Mouse (Mus musculus): ENCODE data around the gene Habp2. TPM values are rescaled to one million over a fixed set of nuclear protein-coding genes. Genes with fewer than 3 reads are reported as not detected.

Habp2 gene
- 0.09 TPM in 1 of 2 replicates, not detected in the other for polyA plus RNA-seq (2016; fragmentation: Nextera tagmentation; extraction: Ambion mirVana)

DNA sequence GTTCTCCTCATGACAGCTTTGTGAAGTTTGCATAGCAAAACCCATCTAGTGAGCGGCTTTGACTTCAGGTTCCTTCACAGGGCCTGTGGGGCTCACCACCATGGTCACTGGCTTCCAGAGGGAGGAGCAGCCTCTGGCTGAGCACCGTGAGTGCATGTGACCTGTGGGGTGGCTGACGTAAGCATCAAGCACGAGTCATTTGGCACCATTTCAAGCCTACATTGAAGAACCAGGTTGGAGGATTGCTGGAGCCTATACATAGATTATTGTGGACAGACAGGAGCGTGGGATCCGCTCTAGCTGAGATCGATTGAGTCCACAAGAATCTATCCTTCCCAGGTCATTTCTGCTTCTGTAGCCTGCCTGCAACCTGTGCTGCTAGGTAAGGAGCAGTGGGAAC, at the start of gene Habp2:
Gene Habp2, plus strand, starts transcription at position 272 of the 400 bp plus-strand sequence.
- Histone ChIP-seq H3K27ac (no peak within 1 kb of the TSS), H3K4me1 (replicated peaks) (0 out of 2 replicates have a peak, but pooled peaks cover 7% of the 10 kb centered on the region), H3K4me3 (no peak within 1 kb of the TSS), H3K9me3 (no peaks in the 10 kb centered on the region), H3K36me3 (no peaks in the 10 kb centered on the region), H3K27me3 (ENCODE audit: insufficient read depth, poor library complexity, severe bottlenecking) (no peaks in the 10 kb centered on the region)
- 88% methylated on average over 7 of the region's 7 CpGs for WGBS
- no peak for DNase-seq (ENCODE audit: low spot score)

DNA sequence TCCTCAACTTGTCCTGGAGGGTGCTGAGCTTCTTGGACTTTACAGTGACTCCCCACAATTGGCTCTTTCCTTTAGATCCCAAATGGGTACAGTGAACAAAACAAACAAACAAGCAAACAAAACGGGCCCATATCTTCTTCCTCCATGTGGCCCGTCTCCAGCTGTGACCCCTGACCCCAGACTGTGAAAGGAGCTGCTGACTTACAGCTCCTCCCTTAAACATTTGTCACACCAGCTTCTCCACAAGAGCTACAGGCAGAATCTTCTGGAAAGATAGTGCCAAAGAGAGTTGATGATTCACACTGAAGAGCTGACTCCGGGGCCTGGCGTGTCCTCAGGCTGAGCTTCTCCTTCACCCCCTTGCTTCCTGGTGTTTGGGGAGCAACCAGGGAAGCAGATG, 48.4 kb upstream of the Habp2 start:
- H3K36me3 ChIP-seq: no peaks in the 10 kb centered on the region
- DNase-seq (ENCODE audit: low spot score): no peak
- H3K9me3 ChIP-seq: no peaks in the 10 kb centered on the region
- H3K27ac ChIP-seq: no peak overlapping the region
- peaks cover 8% of the 10 kb centered on the region; the same call in 1 of the 2 replicates for H3K4me1 ChIP-seq (replicated peaks)
- H3K4me3 ChIP-seq: no peak overlapping the region
- no peaks in the 10 kb centered on the region for H3K27me3 ChIP-seq (ENCODE audit: insufficient read depth, poor library complexity, severe bottlenecking)
- 61% methylated on average over 4 of the region's 4 CpGs for WGBS

DNA sequence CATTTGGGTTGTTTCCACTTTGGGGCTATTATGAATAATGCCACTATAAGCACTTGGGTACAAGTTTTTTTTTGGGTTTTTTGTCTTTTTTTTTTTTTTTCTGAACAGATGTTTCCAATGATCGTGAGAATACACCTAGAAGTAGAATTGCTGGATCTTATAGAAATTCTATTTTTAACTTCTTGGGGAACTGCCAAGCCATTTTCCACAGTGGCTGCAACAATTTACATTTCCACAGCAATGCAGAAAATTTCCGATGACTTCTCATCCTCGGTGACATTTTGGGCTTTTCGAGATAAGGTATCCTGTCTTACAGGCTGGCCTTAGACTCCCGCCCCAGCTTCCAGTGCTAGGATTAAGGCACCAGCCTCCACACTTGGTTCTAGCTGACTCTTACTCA, 41.7 kb upstream of the Habp2 start:
- no peaks in the 10 kb centered on the region for H3K27me3 ChIP-seq (ENCODE audit: insufficient read depth, poor library complexity, severe bottlenecking)
- no peak for DNase-seq (ENCODE audit: low spot score)
- H3K27ac ChIP-seq: no peak overlapping the region
- H3K9me3 ChIP-seq: no peaks in the 10 kb centered on the region
- no peaks in the 10 kb centered on the region for H3K36me3 ChIP-seq
- no peak overlapping the region for H3K4me3 ChIP-seq
- 93% methylated on average over 5 of the region's 5 CpGs for WGBS
- peaks cover 8% of the 10 kb centered on the region; the same call in 1 of the 2 replicates for H3K4me1 ChIP-seq (replicated peaks)

DNA sequence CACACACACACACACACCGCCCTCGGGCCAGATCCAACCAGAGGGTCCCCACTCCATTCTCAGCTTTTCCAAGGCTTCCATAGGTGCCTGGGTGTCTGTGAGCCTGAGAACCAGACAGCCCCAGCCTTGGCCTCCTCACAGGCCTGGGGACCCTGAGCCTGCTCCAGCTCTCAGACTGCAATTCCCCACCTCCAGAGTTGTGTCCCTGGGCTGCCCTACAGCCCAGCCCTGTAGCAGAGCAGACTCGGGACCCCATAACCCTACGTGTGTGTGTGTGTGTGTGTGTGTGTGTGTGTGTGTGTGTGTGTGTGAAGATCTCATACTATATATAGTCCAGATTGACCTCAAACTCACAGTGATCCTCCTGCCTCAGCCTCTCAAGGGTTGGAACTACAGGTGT, 34.1 kb upstream of the Habp2 start:
- H3K9me3 ChIP-seq: no peaks in the 10 kb centered on the region
- peaks cover 17% of the 10 kb centered on the region for H3K27me3 ChIP-seq (ENCODE audit: insufficient read depth, poor library complexity, severe bottlenecking)
- H3K27ac ChIP-seq: no peak overlapping the region
- H3K4me3 ChIP-seq: no peak overlapping the region
- no peak for DNase-seq (ENCODE audit: low spot score)
- WGBS: 95% methylated on average over 4 of the region's 4 CpGs
- H3K4me1 ChIP-seq (replicated peaks): peaks cover 3% of the 10 kb centered on the region
- no peaks in the 10 kb centered on the region for H3K36me3 ChIP-seq

DNA sequence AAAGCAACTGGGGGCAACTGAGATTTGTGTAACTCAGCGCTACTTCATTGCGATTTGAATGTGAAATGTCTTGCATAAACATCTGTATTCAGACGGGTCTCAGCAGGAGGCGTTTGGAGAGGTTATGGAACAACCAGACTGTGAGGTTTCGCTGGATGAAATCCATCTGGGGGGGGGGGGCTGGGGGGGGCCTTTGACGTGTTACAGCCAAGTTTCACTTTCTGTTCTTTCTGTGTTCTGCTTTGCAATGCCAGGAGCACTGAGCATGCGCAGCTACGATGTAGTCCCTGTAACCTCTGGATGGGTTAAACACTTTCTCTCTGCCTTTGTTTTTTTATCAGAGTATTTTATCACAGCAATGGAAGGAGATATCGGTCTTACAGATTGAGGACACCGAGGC, 33.7 kb upstream of the Habp2 start:
- no peak overlapping the region for H3K4me3 ChIP-seq
- H3K4me1 ChIP-seq (replicated peaks): peaks cover 3% of the 10 kb centered on the region
- no peaks in the 10 kb centered on the region for H3K36me3 ChIP-seq
- no peak overlapping the region for H3K27ac ChIP-seq
- 79% methylated on average over 10 of the region's 10 CpGs for WGBS
- no peaks in the 10 kb centered on the region for H3K9me3 ChIP-seq
- DNase-seq (ENCODE audit: low spot score): no peak
- H3K27me3 ChIP-seq (ENCODE audit: insufficient read depth, poor library complexity, severe bottlenecking): peaks cover 17% of the 10 kb centered on the region

DNA sequence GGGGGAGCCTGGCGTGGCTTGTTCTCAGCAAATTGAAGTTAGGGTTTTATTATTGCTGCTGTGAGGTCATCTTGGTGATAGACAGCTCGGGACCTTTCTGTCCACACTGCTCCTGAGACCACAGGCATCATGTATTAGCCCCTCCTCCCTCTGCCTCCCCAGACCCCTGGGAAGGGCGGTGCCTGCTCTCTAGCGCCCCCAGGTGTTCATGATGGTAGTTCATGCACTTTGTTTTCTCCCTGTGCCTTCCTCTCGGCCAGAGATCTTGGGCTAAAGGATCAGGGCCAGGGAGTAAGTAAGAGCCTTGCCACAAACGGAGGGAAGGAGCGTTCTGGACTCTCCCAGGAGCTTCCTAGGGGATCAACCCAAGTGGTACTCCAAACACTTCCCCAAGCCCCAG, 32.2 kb upstream of the Habp2 start:
- 43% methylated on average over 7 of the region's 7 CpGs for WGBS
- H3K27me3 ChIP-seq (ENCODE audit: insufficient read depth, poor library complexity, severe bottlenecking): peaks cover 17% of the 10 kb centered on the region
- peak; percentile 55 for DNase-seq (ENCODE audit: low spot score)
- H3K36me3 ChIP-seq: no peaks in the 10 kb centered on the region
- peaks cover 7% of the 10 kb centered on the region for H3K4me1 ChIP-seq (replicated peaks)
- no peak overlapping the region for H3K4me3 ChIP-seq
- H3K9me3 ChIP-seq: no peaks in the 10 kb centered on the region
- no peak overlapping the region for H3K27ac ChIP-seq

DNA sequence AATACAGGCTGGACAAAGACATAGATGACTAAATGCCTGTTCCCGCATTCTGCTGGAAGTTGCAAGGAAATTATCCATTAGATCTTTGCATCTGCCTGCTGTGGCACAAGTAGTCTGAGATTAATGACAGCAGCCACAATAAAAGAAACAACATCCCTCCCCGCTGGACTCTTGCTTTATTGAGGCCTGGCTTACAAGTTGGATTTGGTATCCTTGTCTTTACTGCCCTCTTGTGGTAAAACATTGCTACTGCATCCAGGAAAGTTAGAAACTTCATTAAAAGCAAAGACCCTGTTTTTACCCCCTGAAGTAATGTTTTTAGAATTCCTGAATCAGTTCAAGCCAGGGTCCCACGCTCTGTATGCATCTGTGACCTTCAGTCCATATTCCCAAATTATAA, 31.4 kb upstream of the Habp2 start:
- Histone ChIP-seq H3K27ac (no peak overlapping the region), H3K9me3 (no peaks in the 10 kb centered on the region), H3K27me3 (ENCODE audit: insufficient read depth, poor library complexity, severe bottlenecking) (peaks cover 15% of the 10 kb centered on the region), H3K36me3 (no peaks in the 10 kb centered on the region), H3K4me3 (no peak overlapping the region), H3K4me1 (replicated peaks) (peaks cover 7% of the 10 kb centered on the region)
- DNase-seq (ENCODE audit: low spot score): peak; percentile 25
- 33% methylated on average over 3 of the region's 3 CpGs for WGBS

DNA sequence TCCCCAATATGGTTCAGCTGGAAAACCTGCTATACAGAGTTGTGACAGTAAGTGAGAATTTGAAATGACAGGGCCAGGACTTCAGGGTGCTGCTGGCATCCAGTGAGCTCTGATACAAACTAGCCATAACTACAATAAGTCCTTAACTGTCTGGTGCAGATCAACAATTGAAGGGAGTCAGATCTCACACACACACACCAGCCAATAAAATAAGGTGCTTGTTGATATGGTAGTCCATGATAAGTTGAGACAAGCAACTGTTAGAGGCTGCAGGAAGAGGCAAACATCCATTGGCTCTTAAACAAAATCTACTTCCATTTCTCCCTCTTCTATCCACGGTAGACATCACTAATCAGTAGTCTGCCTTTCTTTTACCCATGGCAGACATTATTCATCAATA, 30.7 kb upstream of the Habp2 start:
- Histone ChIP-seq H3K9me3 (no peaks in the 10 kb centered on the region), H3K4me1 (replicated peaks) (peaks cover 7% of the 10 kb centered on the region), H3K36me3 (no peaks in the 10 kb centered on the region), H3K4me3 (no peak overlapping the region), H3K27ac (no peak overlapping the region), H3K27me3 (ENCODE audit: insufficient read depth, poor library complexity, severe bottlenecking) (peaks cover 9% of the 10 kb centered on the region)
- DNase-seq (ENCODE audit: low spot score): no peak
- WGBS: 52% methylated on average over 1 of the region's 1 CpGs

DNA sequence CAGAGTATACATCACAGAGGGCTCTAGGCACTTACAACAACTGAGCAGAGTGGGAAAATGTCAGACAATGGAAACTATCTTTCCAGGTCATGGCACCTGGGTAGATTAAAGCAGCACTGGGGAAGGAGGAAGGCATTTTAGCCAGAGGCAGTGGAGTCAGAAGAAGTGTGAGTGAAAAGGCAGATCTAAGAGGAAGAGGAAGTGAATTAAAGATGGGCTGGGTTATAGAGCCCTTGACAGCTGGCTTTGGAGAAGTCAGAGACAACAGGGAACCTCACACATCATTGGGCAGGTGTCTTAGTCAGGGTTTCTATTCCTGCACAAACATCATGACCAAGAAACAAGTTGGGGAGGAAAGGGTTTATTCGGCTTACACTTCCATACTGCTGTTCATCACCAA, 30.2 kb upstream of the Habp2 start:
- H3K4me3 ChIP-seq: no peak overlapping the region
- no peak overlapping the region for H3K27ac ChIP-seq
- peaks cover 5% of the 10 kb centered on the region; the same call in 1 of the 2 replicates for H3K4me1 ChIP-seq (replicated peaks)
- no peak for DNase-seq (ENCODE audit: low spot score)
- H3K36me3 ChIP-seq: no peaks in the 10 kb centered on the region
- H3K9me3 ChIP-seq: no peaks in the 10 kb centered on the region
- peaks cover 4% of the 10 kb centered on the region for H3K27me3 ChIP-seq (ENCODE audit: insufficient read depth, poor library complexity, severe bottlenecking)
- WGBS: 88% methylated on average over 1 of the region's 1 CpGs

DNA sequence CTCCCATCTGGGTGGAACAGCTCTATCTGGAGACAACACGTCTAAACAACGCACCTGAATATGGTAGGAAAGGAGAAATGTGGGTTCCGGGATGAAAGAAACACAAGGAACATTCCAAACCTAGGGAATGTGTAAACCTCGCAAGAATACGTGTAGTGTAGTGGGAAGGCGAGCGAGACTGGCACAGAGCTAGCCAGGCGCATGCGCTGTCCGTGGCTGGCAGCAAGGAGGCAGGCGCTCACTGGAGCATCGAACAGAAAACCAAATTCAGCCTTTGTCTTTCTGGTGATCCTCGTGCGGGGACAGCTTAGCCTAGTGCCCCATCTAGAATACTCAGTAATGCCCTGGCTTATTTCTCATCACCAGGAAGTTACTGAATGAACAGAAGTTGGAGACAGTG, 23.2 kb upstream of the Habp2 start:
- Histone ChIP-seq H3K4me3 (no peak overlapping the region), H3K27me3 (ENCODE audit: insufficient read depth, poor library complexity, severe bottlenecking) (no peaks in the 10 kb centered on the region; the same call in 1 of the 2 replicates), H3K4me1 (replicated peaks) (peaks cover 23% of the 10 kb centered on the region; the same call in 1 of the 2 replicates), H3K36me3 (no peaks in the 10 kb centered on the region), H3K9me3 (no peaks in the 10 kb centered on the region), H3K27ac (peak overlapping the region; percentile 56; the same call in 1 of the 2 replicates)
- DNase-seq (ENCODE audit: low spot score): no peak
- 80% methylated on average over 14 of the region's 14 CpGs for WGBS

DNA sequence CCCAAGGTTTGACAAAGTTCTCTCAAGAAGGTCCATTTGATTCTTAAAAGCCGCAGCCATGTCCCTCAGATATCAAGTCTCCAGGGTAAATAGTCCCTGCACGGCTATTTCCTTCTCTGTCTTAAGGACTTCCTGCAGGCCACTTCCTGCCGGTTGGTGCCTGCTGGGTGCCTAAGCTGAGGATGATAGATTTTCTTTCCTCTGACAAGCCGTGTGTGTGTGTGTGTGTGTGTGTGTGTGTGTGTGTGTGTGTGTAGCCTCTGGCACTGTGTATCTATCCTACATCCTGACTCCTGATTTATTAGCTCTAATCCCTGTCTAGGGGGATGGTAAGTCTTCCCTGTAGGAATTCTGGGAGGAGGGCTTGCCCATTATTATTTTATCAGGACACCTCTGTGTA, 22.8 kb upstream of the Habp2 start:
- WGBS: 69% methylated on average over 4 of the region's 4 CpGs
- DNase-seq (ENCODE audit: low spot score): no peak
- 0 out of 2 replicates have a peak overlapping the region, but pooled peaks have one; percentile 12 for H3K27ac ChIP-seq
- H3K4me1 ChIP-seq (replicated peaks): peaks cover 20% of the 10 kb centered on the region; the same call in 1 of the 2 replicates
- no peaks in the 10 kb centered on the region; the same call in 1 of the 2 replicates for H3K27me3 ChIP-seq (ENCODE audit: insufficient read depth, poor library complexity, severe bottlenecking)
- no peak overlapping the region for H3K4me3 ChIP-seq
- H3K36me3 ChIP-seq: no peaks in the 10 kb centered on the region
- no peaks in the 10 kb centered on the region for H3K9me3 ChIP-seq

DNA sequence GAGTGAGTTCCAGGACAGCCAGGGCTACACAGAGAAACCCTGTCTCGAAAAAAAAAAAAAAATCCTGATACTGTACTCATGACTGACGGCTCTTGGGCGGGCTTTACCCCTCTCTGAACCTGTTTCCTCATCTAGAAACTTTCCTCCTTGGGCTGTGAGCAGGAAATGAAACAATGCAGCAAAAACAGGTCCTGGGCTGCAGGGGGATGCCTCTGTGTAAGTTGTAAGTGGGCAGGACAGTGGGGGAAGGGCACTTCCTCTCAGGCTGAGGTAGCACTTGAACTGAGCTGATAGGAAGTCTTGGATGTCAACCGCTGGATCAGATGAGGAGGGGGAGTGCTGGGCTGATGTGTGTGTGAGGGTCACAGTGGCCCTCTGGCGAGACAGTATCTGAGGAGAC, 21.8 kb upstream of the Habp2 start:
- H3K36me3 ChIP-seq: no peaks in the 10 kb centered on the region
- 0 out of 2 replicates have a peak, but pooled peaks cover 3% of the 10 kb centered on the region for H3K27me3 ChIP-seq (ENCODE audit: insufficient read depth, poor library complexity, severe bottlenecking)
- H3K9me3 ChIP-seq: no peaks in the 10 kb centered on the region
- H3K4me3 ChIP-seq: no peak overlapping the region
- no peak for DNase-seq (ENCODE audit: low spot score)
- H3K4me1 ChIP-seq (replicated peaks): peaks cover 20% of the 10 kb centered on the region; the same call in 1 of the 2 replicates
- H3K27ac ChIP-seq: no peak overlapping the region
- WGBS: 81% methylated on average over 5 of the region's 5 CpGs

DNA sequence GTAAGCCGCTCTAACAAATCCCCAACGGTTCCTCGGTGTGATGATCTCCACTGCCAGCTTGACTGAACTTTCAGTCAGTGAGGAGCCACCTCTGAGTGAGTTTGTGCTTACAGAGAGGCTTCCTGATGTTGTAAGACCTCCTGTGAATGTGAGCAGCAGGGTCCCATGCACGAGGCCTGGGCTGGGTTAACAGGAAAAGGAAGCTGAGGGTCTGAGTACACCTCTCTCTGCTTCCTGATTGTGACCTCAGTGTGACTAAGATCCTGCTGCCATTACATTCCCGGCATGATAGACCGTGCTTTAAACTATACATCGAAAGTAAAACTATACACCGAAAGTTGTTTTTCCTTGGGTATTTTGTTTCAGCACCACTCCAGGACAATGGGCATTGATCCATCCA, 14.9 kb upstream of the Habp2 start:
- peaks cover 18% of the 10 kb centered on the region; the same call in 1 of the 2 replicates for H3K4me1 ChIP-seq (replicated peaks)
- H3K9me3 ChIP-seq: no peaks in the 10 kb centered on the region
- H3K27ac ChIP-seq: no peak overlapping the region
- H3K36me3 ChIP-seq: no peaks in the 10 kb centered on the region
- H3K4me3 ChIP-seq: no peak overlapping the region
- peaks cover 8% of the 10 kb centered on the region; the same call in 1 of the 2 replicates for H3K27me3 ChIP-seq (ENCODE audit: insufficient read depth, poor library complexity, severe bottlenecking)
- 88% methylated on average over 8 of the region's 8 CpGs for WGBS
- DNase-seq (ENCODE audit: low spot score): no peak

Measured in hindbrain, embryonic 10.5 days (tissue).